Mouse (Mus musculus): ENCODE data around the gene Gatad2a. TPM values are rescaled to one million over a fixed set of nuclear protein-coding genes. Genes with fewer than 3 reads are reported as not detected.

Gatad2a gene
- polyA plus RNA-seq, 1 experiment from 2014 or later: 58.9 TPM

GRCm38 (mm10) chr8:69978456-69978855, 17.7 kb downstream of the Gatad2a start:
- Histone ChIP-seq H3K36me3 (peaks cover 2% of the 10 kb centered on the region; the same call in 1 of the 2 replicates), H3K27me3 (ENCODE audit: low read depth, poor library complexity, severe bottlenecking) (no peaks in the 10 kb centered on the region), H3K4me3 (no peak overlapping the region), H3K9me3 (replicated peaks) (no peaks in the 10 kb centered on the region), H3K27ac (no peak overlapping the region), H3K4me1 (peaks cover 22% of the 10 kb centered on the region)
- 97% methylated on average over 4 of the region's 4 CpGs for WGBS
- DNase-seq (ENCODE audit: low spot score): no peak

- peaks cover 56% of the 10 kb centered on the region for H3K4me1 ChIP-seq
- H3K4me3 ChIP-seq: peak overlapping the region; percentile 92
- peak overlapping the region; percentile 94 for H3K27ac ChIP-seq
- H3K27me3 ChIP-seq (ENCODE audit: low read depth, poor library complexity, severe bottlenecking): no peaks in the 10 kb centered on the region
- no peaks in the 10 kb centered on the region for H3K9me3 ChIP-seq (replicated peaks)
- peaks cover 4% of the 10 kb centered on the region; the same call in 1 of the 2 replicates for H3K36me3 ChIP-seq
- DNase-seq (ENCODE audit: low spot score): no peak
- WGBS: 35% methylated on average over 5 of the region's 5 CpGs
These were observed 21.4 kb downstream of the Gatad2a start for GRCm38 (mm10) chr8:69974806-69975205.

- Histone ChIP-seq H3K27me3 (ENCODE audit: low read depth, poor library complexity, severe bottlenecking) (no peaks in the 10 kb centered on the region), H3K36me3 (peaks cover 8% of the 10 kb centered on the region; the same call in 1 of the 2 replicates), H3K9me3 (replicated peaks) (no peaks in the 10 kb centered on the region), H3K4me3 (peak overlapping the region; percentile 92), H3K4me1 (peaks cover 56% of the 10 kb centered on the region), H3K27ac (peak overlapping the region; percentile 94)
- WGBS: under 1% methylated on average over 50 of the region's 50 CpGs
- DNase-seq (ENCODE audit: low spot score): peak; percentile 98
These were observed 22.0 kb downstream of the Gatad2a start for GRCm38 (mm10) chr8:69974194-69974614.

GRCm38 (mm10) chr8:69973442-69974161, 22.6 kb downstream of the Gatad2a start:
- under 1% methylated on average over 68 of the region's 68 CpGs for WGBS
- Histone ChIP-seq H3K27me3 (ENCODE audit: low read depth, poor library complexity, severe bottlenecking) (no peaks in the 10 kb centered on the region), H3K9me3 (replicated peaks) (no peaks in the 10 kb centered on the region), H3K27ac (peak overlapping the region; percentile 94), H3K4me1 (peaks cover 56% of the 10 kb centered on the region), H3K4me3 (peak overlapping the region; percentile 92), H3K36me3 (peaks cover 7% of the 10 kb centered on the region; the same call in 1 of the 2 replicates)
- DNase-seq (ENCODE audit: low spot score): peak; percentile 79

DNA sequence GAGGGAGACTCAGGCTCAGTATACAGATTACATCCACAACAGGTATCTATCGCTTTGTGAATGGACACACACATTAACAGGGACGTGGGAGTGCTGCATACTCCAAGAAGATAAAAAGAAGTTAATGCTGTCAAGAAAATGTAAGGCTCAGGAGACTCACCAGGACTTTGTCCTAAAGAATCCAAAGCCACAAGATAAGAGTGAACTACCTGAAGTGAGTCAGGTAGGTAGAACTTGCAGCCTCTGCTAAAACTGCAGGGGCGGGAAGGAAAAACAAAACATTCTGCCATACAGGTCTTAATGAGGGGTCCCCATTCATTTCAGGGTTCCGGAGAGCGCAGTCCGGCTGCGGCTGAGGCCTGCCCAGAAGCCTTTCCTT, 23.1 kb downstream of the Gatad2a start:
- Histone ChIP-seq H3K9me3 (replicated peaks) (no peaks in the 10 kb centered on the region), H3K27ac (peak overlapping the region; percentile 94), H3K27me3 (ENCODE audit: low read depth, poor library complexity, severe bottlenecking) (no peaks in the 10 kb centered on the region), H3K4me1 (peaks cover 56% of the 10 kb centered on the region), H3K36me3 (peaks cover 7% of the 10 kb centered on the region; the same call in 1 of the 2 replicates), H3K4me3 (peak overlapping the region; percentile 92)
- DNase-seq (ENCODE audit: low spot score): no peak
- WGBS: 17% methylated on average over 7 of the region's 7 CpGs

- Histone ChIP-seq H3K36me3 (peaks cover 10% of the 10 kb centered on the region; the same call in 1 of the 2 replicates), H3K4me3 (no peak overlapping the region), H3K4me1 (peaks cover 44% of the 10 kb centered on the region), H3K27ac (no peak overlapping the region), H3K27me3 (ENCODE audit: low read depth, poor library complexity, severe bottlenecking) (no peaks in the 10 kb centered on the region), H3K9me3 (replicated peaks) (no peaks in the 10 kb centered on the region)
- DNase-seq (ENCODE audit: low spot score): no peak
- 89% methylated on average over 2 of the region's 2 CpGs for WGBS
These were observed 25.3 kb downstream of the Gatad2a start for GRCm38 (mm10) chr8:69970880-69971279.

GRCm38 (mm10) chr8:69967291-69967933, 28.8 kb downstream of the Gatad2a start:
- peaks cover 31% of the 10 kb centered on the region for H3K36me3 ChIP-seq
- H3K27ac ChIP-seq: no peak overlapping the region
- no peaks in the 10 kb centered on the region for H3K27me3 ChIP-seq (ENCODE audit: low read depth, poor library complexity, severe bottlenecking)
- H3K4me1 ChIP-seq: peaks cover 23% of the 10 kb centered on the region
- no peaks in the 10 kb centered on the region for H3K9me3 ChIP-seq (replicated peaks)
- no peak overlapping the region for H3K4me3 ChIP-seq
- 91% methylated on average over 4 of the region's 4 CpGs for WGBS
- no peak for DNase-seq (ENCODE audit: low spot score)

DNA sequence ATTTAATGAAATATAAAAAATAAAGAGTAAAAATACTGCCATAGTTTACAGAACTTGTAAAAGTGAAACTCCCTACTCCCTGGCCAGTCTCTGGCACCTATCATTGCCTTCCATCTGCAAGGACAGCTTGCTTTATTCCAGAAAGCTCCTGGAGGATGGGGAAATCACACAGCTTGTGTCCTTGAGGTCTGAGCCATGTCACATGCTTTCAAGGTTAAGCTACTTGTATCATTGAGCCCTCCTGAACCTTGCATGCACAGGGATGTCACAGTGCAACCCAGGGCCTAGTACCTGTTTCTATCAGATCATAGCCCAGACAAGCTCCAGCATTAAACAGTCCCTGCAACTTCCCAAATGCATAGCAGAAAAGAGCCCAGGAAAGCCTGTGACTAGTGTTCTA, 36.9 kb downstream of the Gatad2a start:
- H3K36me3 ChIP-seq: peaks cover 23% of the 10 kb centered on the region
- DNase-seq (ENCODE audit: low spot score): no peak
- H3K27me3 ChIP-seq (ENCODE audit: low read depth, poor library complexity, severe bottlenecking): no peaks in the 10 kb centered on the region
- no peaks in the 10 kb centered on the region for H3K9me3 ChIP-seq (replicated peaks)
- H3K4me3 ChIP-seq: no peak overlapping the region
- peaks cover 4% of the 10 kb centered on the region for H3K4me1 ChIP-seq
- no peak overlapping the region for H3K27ac ChIP-seq

DNA sequence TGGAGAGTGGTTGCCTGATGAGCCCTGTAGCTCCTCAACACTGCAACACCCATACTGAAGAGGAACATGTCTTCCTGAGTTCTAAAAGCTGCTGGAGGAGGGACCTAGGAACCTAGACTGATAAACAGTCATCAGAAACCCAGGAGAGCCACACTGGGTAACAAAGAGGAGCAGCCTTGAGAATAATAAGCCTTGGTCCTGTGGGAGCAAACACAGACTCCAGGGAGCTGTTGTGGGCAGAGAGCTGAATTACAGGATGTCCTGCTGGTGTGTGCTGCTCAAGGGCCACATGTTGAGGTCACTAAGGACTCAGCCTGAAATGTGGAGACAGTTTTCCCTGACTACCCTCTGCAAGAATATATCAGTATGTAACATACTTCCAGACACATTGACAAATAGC, 38.3 kb downstream of the Gatad2a start:
- Histone ChIP-seq H3K27ac (no peak overlapping the region), H3K4me3 (no peak overlapping the region), H3K27me3 (ENCODE audit: low read depth, poor library complexity, severe bottlenecking) (no peaks in the 10 kb centered on the region), H3K4me1 (peaks cover 4% of the 10 kb centered on the region), H3K9me3 (replicated peaks) (no peaks in the 10 kb centered on the region), H3K36me3 (peaks cover 19% of the 10 kb centered on the region)
- no peak for DNase-seq (ENCODE audit: low spot score)

GRCm38 (mm10) chr8:69957419-69957818, 38.8 kb downstream of the Gatad2a start:
- Histone ChIP-seq H3K36me3 (peaks cover 15% of the 10 kb centered on the region), H3K27ac (no peak overlapping the region), H3K27me3 (ENCODE audit: low read depth, poor library complexity, severe bottlenecking) (no peaks in the 10 kb centered on the region), H3K4me3 (no peak overlapping the region), H3K9me3 (replicated peaks) (no peaks in the 10 kb centered on the region), H3K4me1 (peaks cover 4% of the 10 kb centered on the region)
- DNase-seq (ENCODE audit: low spot score): no peak
- 77% methylated on average over 1 of the region's 1 CpGs for WGBS

GRCm38 (mm10) chr8:69956651-69957050, 39.5 kb downstream of the Gatad2a start:
- H3K4me3 ChIP-seq: no peak overlapping the region
- H3K9me3 ChIP-seq (replicated peaks): no peaks in the 10 kb centered on the region
- peaks cover 4% of the 10 kb centered on the region for H3K4me1 ChIP-seq
- no peak for DNase-seq (ENCODE audit: low spot score)
- WGBS: 75% methylated on average over 2 of the region's 2 CpGs
- H3K36me3 ChIP-seq: peaks cover 7% of the 10 kb centered on the region; the same call in 1 of the 2 replicates
- H3K27ac ChIP-seq: no peak overlapping the region
- no peaks in the 10 kb centered on the region for H3K27me3 ChIP-seq (ENCODE audit: low read depth, poor library complexity, severe bottlenecking)

- 63% methylated on average over 1 of the region's 1 CpGs for whole genome bisulfite sequencing
These were observed 41.5 kb downstream of the Gatad2a start for GRCm38 (mm10) chr8:69954642-69955041.

GRCm38 (mm10) chr8:69954213-69954612, 42.0 kb downstream of the Gatad2a start:
- WGBS: 90% methylated on average over 4 of the region's 4 CpGs
- no peaks in the 10 kb centered on the region for H3K27me3 ChIP-seq (ENCODE audit: low read depth, poor library complexity, severe bottlenecking)
- peaks cover 4% of the 10 kb centered on the region for H3K4me1 ChIP-seq
- no peak for DNase-seq (ENCODE audit: low spot score)
- peaks cover 17% of the 10 kb centered on the region for H3K36me3 ChIP-seq
- no peak overlapping the region for H3K4me3 ChIP-seq
- no peak overlapping the region for H3K27ac ChIP-seq
- H3K9me3 ChIP-seq (replicated peaks): no peaks in the 10 kb centered on the region

More at GRCm38 (mm10) chr8:69954642-69955041, 41.5 kb downstream of the Gatad2a start:
- Histone ChIP-seq H3K4me1 (peaks cover 4% of the 10 kb centered on the region), H3K9me3 (replicated peaks) (no peaks in the 10 kb centered on the region), H3K27ac (no peak overlapping the region), H3K27me3 (ENCODE audit: low read depth, poor library complexity, severe bottlenecking) (no peaks in the 10 kb centered on the region), H3K4me3 (no peak overlapping the region), H3K36me3 (peaks cover 13% of the 10 kb centered on the region)
- no peak for DNase-seq (ENCODE audit: low spot score)
